Mouse (Mus musculus): ENCODE measurements at regions not wholly inside any gene's neighbourhood (a gene's known extent, or its start where the extent isn't known, plus 50 kb on each side); places are given as distances from the start of the nearest gene placed in this dataset.

- no peak for DNase-seq (ENCODE audit: low spot score in 2 of 2)
These were observed 211.9 kb upstream of the Nr5a2 start for GRCm38 (mm10) chr1:137172128-137172527.

- DNase-seq (ENCODE audit: low spot score in 2 of 2) = no peak
These were observed 211.2 kb upstream of the Nr5a2 start for GRCm38 (mm10) chr1:137171451-137171850.

- DNase-seq (ENCODE audit: low spot score in 2 of 2) = no peak
These were observed 187.6 kb upstream of the Nr5a2 start for GRCm38 (mm10) chr1:137147891-137148290.

- no peak for DNase-seq (ENCODE audit: low spot score in 2 of 2)
These were observed 181.8 kb upstream of the Nr5a2 start for GRCm38 (mm10) chr1:137141879-137142570.

GRCm38 (mm10) chr1:137141372-137141771, 181.1 kb upstream of the Nr5a2 start:
- DNase-seq (ENCODE audit: low spot score in 2 of 2) = no peak

GRCm38 (mm10) chr1:137136156-137136555, 175.9 kb upstream of the Nr5a2 start:
- peak; percentile 8 to 38 for DNase-seq (ENCODE audit: low spot score in 2 of 2)

- no peak for DNase-seq (ENCODE audit: low spot score in 2 of 2)
These were observed 173.5 kb upstream of the Nr5a2 start for GRCm38 (mm10) chr1:137133734-137134133.

GRCm38 (mm10) chr1:137130264-137130663, 170.0 kb upstream of the Nr5a2 start:
- DNase-seq (ENCODE audit: low spot score in 2 of 2) = no peak

GRCm38 (mm10) chr1:137129116-137129515, 168.9 kb upstream of the Nr5a2 start:
- DNase-seq (ENCODE audit: low spot score in 2 of 2) = no peak

- DNase-seq (ENCODE audit: low spot score in 2 of 2) = no peak
These were observed 157.6 kb upstream of the Nr5a2 start for GRCm38 (mm10) chr1:137117866-137118265.

- no peak for DNase-seq (ENCODE audit: low spot score in 2 of 2)
These were observed 146.2 kb upstream of the Nr5a2 start for GRCm38 (mm10) chr1:137106444-137106843.

- DNase-seq (ENCODE audit: low spot score in 2 of 2) = peak; percentile 17 to 19
These were observed 131.5 kb upstream of the Nr5a2 start for GRCm38 (mm10) chr1:137091762-137092161.

- DNase-seq (ENCODE audit: low spot score in 2 of 2) = no peak
These were observed 127.9 kb upstream of the Nr5a2 start for GRCm38 (mm10) chr1:137088148-137088547.

- DNase-seq (ENCODE audit: low spot score in 2 of 2) = no peak
These were observed 126.5 kb upstream of the Nr5a2 start for GRCm38 (mm10) chr1:137086766-137087165.

GRCm38 (mm10) chr1:137083500-137083899, 123.3 kb upstream of the Nr5a2 start:
- no peak for DNase-seq (ENCODE audit: low spot score in 2 of 2)

- no peak for DNase-seq (ENCODE audit: low spot score in 2 of 2)
These were observed 119.3 kb upstream of the Nr5a2 start for GRCm38 (mm10) chr1:137079401-137080003.

GRCm38 (mm10) chr1:137074787-137075186, 114.5 kb upstream of the Nr5a2 start:
- peak; percentile 27 to 48 for DNase-seq (ENCODE audit: low spot score in 2 of 2)

GRCm38 (mm10) chr1:137073857-137074572, 113.8 kb upstream of the Nr5a2 start:
- no peak for DNase-seq (ENCODE audit: low spot score in 2 of 2)

- DNase-seq (ENCODE audit: low spot score in 2 of 2) = no peak
These were observed 100.7 kb upstream of the Nr5a2 start for GRCm38 (mm10) chr1:137060914-137061313.

- no peak for DNase-seq (ENCODE audit: low spot score in 2 of 2)
These were observed 92.9 kb upstream of the Nr5a2 start for GRCm38 (mm10) chr1:137053134-137053533.

GRCm38 (mm10) chr1:137051515-137051914, 91.3 kb upstream of the Nr5a2 start:
- no peak for DNase-seq (ENCODE audit: low spot score in 2 of 2)

GRCm38 (mm10) chr1:137044076-137044475, 83.8 kb upstream of the Nr5a2 start:
- DNase-seq (ENCODE audit: low spot score in 2 of 2) = no peak
